19 mouse cellular contexts compared by ENCODE assay signal in the genomic region with DNA sequence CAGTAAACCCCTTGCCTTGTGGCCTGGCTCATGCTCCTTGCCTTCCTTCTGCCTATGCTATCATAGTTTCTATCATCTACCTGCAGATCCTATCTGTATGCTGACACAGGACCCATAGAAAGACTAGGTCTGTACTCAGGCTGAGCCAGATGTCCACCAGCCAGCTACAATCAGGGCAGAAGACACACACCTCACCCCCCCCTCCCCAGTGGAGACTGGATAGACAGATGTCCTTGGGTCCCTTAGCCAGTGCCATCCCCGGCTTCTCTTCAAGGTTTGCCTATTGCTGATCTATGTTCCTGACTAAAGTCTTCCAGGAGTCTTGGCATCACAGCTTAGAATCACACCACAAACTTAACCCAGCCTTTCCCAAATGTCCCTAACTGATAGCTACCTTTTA. TPM values are rescaled to one million over a fixed set of nuclear protein-coding genes. Genes with fewer than 3 reads are reported as not detected.
"Had no signal": no experiment of that assay in that cellular context is flagged by ENCODE, and none has a peak within 500 bp of the region (broad histone marks: within the 10 kb centered on the region; RNA-seq: fewer than 3 reads in every experiment).

No protein-coding gene starts in this region.

- H3K4me2 ChIP-seq: lung, embryonic 14.5 days; midbrain, embryonic 12.5 days; neural tube, embryonic 13.5 days; neural tube, embryonic 15.5 days had no signal

- ATAC-seq: midbrain, embryonic 16.5 days had no signal

- DNase-seq: lung, embryonic 14.5 days; lung, postnatal 10 days; lung, postnatal 4 days; midbrain, embryonic 14.5 days; retina, postnatal 1 day; right cerebral cortex, adult 18-20 months; right cerebral cortex, postnatal 25 days; right cerebral cortex, postnatal 4 days; spleen, adult 18-20 months; thymus, adult 18-20 months; thymus, postnatal 14 days; thymus, postnatal 36 days had no signal

- H3K4me3 ChIP-seq: midbrain, embryonic 10.5 days; midbrain, embryonic 12.5 days; myocyte; neural tube, embryonic 13.5 days; neural tube, embryonic 15.5 days had no signal

- H3K27ac ChIP-seq: midbrain, embryonic 10.5 days; midbrain, embryonic 12.5 days; neural tube, embryonic 13.5 days; neural tube, embryonic 15.5 days had no signal

- H3K9me3 ChIP-seq: midbrain, embryonic 10.5 days; midbrain, embryonic 12.5 days; neural tube, embryonic 13.5 days; neural tube, embryonic 15.5 days had no signal

- H3K9ac ChIP-seq: lung, embryonic 14.5 days; midbrain, embryonic 12.5 days; neural tube, embryonic 13.5 days; neural tube, embryonic 15.5 days had no signal

- H3K27me3 ChIP-seq: midbrain, embryonic 12.5 days; neural tube, embryonic 13.5 days; neural tube, embryonic 15.5 days had no signal

RNA-seq across cellular contexts. Expression of a gene that starts 9.7 kb away (rescaled TPM):
- total RNA-seq: megakaryocyte, adult 5-6 weeks had no signal
